Mouse (Mus musculus) midbrain, postnatal 0 days (tissue): ENCODE measurements around the gene Gm10135. TPM values are rescaled to one million over a fixed set of nuclear protein-coding genes. Genes with fewer than 3 reads are reported as not detected.
A peak's percentile ranks its signal among the peaks of the same experiment; 100 is the strongest.
"Not testable (repeated sequence)": the region's sequence is repeated elsewhere in the genome, so short reads cannot be mapped to it uniquely, and the experiment has no call there.

Experiments
- ATAC-seq: fragments of 200-750 bp; cut with Nextera tagmentation; 2 replicates; pipeline ENCODE4 v1.8.0; 2017; ENCODE audit warnings: moderate number of reproducible peaks, mild to moderate bottlenecking, moderate TSS enrichment, moderate library complexity; ENCODE audit not compliant: low FRiP score
- DNase-seq: peaks from one replicate; pipeline ENCODE4 v3.0.0-alpha.2; 2015; ENCODE audit warnings: low spot score
- H3K27ac ChIP-seq: fragments of 300-500 bp; sonication (generic); 2 replicates; pipeline ENCODE4 v1.5.1; 2014; ENCODE audit warnings: low read depth, mild to moderate bottlenecking, low read length, mixed read lengths
- H3K27me3 ChIP-seq: fragments of 300-500 bp; sonication (generic); 2 replicates; pipeline ENCODE4 v1.6.1; 2014; ENCODE audit warnings: low read length, control low read depth, mixed read lengths; ENCODE audit not compliant: insufficient read depth
- H3K36me3 ChIP-seq: fragments of 300-500 bp; sonication (generic); 2 replicates; pipeline ENCODE4 v1.6.1; 2014; ENCODE audit warnings: low read length, control low read depth, mixed read lengths; ENCODE audit not compliant: insufficient read depth
- H3K4me1 ChIP-seq: fragments of 300-500 bp; sonication (generic); 2 replicates; pipeline ENCODE4 v1.6.1; 2014; ENCODE audit warnings: mild to moderate bottlenecking, control low read depth, antibody characterized with exemption, low read length, mixed read lengths; ENCODE audit not compliant: insufficient read depth
- H3K4me2 ChIP-seq: fragments of 300-500 bp; sonication (generic); 2 replicates; pipeline ENCODE4 v1.6.1; 2014; ENCODE audit warnings: low read depth, mild to moderate bottlenecking, low read length, mixed read lengths; ENCODE audit not compliant: poor library complexity, severe bottlenecking
- H3K4me3 ChIP-seq: fragments of 300-500 bp; sonication (generic); 2 replicates; pipeline ENCODE4 v1.5.1; 2014; ENCODE audit warnings: low read depth, mild to moderate bottlenecking, low read length, moderate library complexity
- H3K9ac ChIP-seq: fragments of 300-500 bp; sonication (generic); replicated peaks from 2 replicates; pipeline ENCODE4 v1.6.1; 2014; ENCODE audit warnings: mild to moderate bottlenecking, low read length, moderate library complexity, mixed read lengths; ENCODE audit not compliant: poor library complexity, severe bottlenecking
- H3K9me3 ChIP-seq: fragments of 300-500 bp; sonication (generic); 2 replicates; pipeline ENCODE4 v1.6.1; 2016; ENCODE audit warnings: low read length, control low read depth
- CTCF ChIP-seq: IDR thresholded peaks from 2 replicates; pipeline ENCODE4 v1.5.1; 2016; ENCODE audit warnings: antibody characterized with exemption, mild to moderate bottlenecking
- WGBS: fragments of 180-500 bp; shearing (Covaris S2); extraction: QIAGEN DNeasy Blood & Tissue Kit; methylation state at CpG from one replicate; pipeline ENCODE4 v1.1.7; 2014; 5-methylcytosine and 5-hydroxymethylcytosine counted together
- polyA plus RNA-seq: library from polyadenylated mRNA; unstranded; fragments of >200 nt; fragmentation: Nextera tagmentation; extraction: Ambion mirVana; gene quantifications from 2 replicates; pipeline ENCODE4 v1.2.1, GENCODE M21; 2015
- total RNA-seq: library from RNA; depleted of rRNA; stranded (reverse); fragments of >200 nt; gene quantifications from 2 replicates; pipeline ENCODE4 v1.2.3, GENCODE M21; 2014; rRNA removed

Gm10135 gene
- not detected in 2 replicates for total RNA-seq
- not detected in 2 replicates for polyA plus RNA-seq

DNA sequence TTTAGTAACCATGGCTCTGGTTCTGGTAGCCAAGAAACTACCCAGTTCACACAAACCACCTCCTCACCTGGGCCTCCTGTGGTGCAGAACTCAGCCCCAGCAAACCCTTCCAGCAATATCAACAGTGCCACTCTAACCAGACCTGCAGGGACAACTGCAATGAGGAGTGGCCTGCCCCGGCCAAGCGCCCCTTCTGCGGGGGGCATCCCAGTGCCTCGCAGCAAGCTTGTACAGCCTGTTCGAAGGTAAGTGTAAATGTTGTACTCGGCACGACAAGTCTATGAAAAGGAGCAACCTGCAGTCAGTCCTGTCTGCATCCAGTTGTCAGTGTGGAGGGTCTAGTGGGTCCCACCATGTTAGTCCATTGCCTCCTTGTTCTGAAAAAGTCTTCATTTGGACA is at the start of gene Gm10135:
Gene Gm10135 (minus strand): TSS at position 101 of the 400 bp plus-strand sequence.
- Histone ChIP-seq H3K4me1 (no peaks in the 10 kb centered on the region), H3K4me3 (no peak within 1 kb of the TSS), H3K27me3 (no peaks in the 10 kb centered on the region), H3K27ac (no peak within 1 kb of the TSS), H3K9ac (no peak within 1 kb of the TSS), H3K36me3 (peaks cover 20% of the 10 kb centered on the region; the same call in 1 of the 2 replicates), H3K4me2 (no peak within 1 kb of the TSS), H3K9me3 (no peaks in the 10 kb centered on the region)
- TF ChIP-seq CTCF = no peak
- no peak for DNase-seq
- no peak for ATAC-seq
- 96% methylated on average over 7 of the region's 7 CpGs for WGBS

DNA sequence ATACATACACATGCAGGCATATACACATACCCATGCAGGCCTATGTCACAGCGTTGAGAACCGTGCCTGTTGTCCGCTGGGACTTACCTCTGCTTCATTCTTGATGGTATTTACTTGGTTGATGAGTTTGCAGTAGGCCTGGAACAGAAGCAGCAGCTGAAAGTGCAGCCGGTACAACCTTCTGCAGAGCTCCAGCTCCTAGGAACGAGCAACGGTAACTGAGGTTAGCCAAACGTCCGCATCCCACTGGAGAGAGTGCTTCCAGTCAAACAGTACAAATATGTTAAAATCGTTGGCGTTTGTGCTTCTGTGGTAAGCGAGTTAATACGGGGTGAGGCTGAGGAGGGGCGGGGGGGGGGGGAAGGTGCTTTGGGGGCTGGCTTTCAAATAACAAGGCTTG is 49.3 kb upstream of the Gm10135 start:
- 94% methylated on average over 13 of the region's 13 CpGs for WGBS
- no peak overlapping the region for H3K9ac ChIP-seq
- DNase-seq (no peak), ATAC-seq (no peak)
- no peak overlapping the region for H3K4me2 ChIP-seq
- no peaks in the 10 kb centered on the region for H3K4me1 ChIP-seq
- no peaks in the 10 kb centered on the region for H3K27me3 ChIP-seq
- H3K4me3 ChIP-seq = no peak overlapping the region
- no peak overlapping the region for H3K27ac ChIP-seq
- H3K36me3 ChIP-seq = peaks cover 23% of the 10 kb centered on the region
- TF ChIP-seq CTCF = no peak
- H3K9me3 ChIP-seq = no peaks in the 10 kb centered on the region

DNA sequence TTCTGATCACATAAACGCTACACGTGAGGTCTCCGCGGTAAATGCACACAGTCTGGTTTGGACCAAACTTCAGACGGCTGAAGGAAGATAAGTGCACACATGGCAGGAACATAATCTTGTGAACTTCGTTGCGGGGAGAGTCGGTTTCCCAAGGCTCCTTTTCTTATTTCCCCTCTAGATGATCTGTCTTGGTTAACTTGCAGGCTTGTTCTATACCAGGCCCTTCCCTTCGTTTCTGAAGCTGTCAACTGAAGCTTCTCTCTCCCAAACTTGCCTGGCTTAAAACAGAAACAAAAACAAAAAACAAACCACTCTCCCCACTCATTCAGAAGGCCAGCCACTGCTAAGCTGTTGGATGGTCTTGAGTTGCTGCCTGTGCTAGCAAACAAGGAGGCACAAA is 40.2 kb upstream of the Gm10135 start:
- Histone ChIP-seq H3K4me2 (no peak overlapping the region), H3K36me3 (no peaks in the 10 kb centered on the region), H3K9me3 (no peaks in the 10 kb centered on the region), H3K27me3 (no peaks in the 10 kb centered on the region), H3K4me3 (no peak overlapping the region), H3K27ac (no peak overlapping the region), H3K4me1 (no peaks in the 10 kb centered on the region), H3K9ac (no peak overlapping the region)
- WGBS = 34% methylated on average over 9 of the region's 9 CpGs
- no peak for ATAC-seq
- DNase-seq = no peak
- TF ChIP-seq CTCF = no peak

DNA sequence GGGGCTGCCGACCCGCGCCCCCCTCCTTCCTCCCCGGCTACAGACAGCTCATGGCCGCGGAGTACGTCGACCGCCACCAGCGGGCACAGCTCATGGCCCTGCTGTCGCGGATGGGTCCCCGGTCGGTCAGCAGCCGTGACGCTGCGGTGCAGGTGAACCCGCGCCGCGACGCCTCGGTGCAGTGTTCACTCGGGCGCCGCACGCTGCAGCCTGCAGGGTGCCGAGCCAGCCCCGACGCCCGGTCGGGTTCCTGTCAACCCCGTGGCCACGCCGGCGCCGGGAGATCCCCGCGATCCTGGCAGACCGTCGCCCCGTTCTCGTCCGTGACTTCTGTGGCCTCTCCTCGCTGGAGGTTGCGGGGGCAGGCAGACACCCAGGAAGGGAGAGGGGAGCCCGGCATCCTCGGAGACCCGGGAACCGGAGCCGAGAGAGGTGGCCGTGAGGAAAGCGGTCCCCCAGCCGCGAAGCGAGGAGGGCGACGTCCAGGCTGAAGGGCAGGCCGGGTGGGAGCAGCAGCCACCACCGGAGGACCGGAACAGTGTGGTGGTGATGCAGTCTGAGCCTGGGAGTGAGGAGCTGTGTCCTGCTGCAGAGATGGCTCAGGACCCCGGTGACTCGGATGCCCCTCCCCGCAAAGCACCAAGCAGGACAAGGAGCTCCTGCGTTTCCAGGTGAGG is 39.2 kb upstream of the Gm10135 start:
- H3K36me3 ChIP-seq, DNase-seq: not testable (repeated sequence)
- 2% methylated on average over 27 of the region's 65 CpGs for WGBS

DNA sequence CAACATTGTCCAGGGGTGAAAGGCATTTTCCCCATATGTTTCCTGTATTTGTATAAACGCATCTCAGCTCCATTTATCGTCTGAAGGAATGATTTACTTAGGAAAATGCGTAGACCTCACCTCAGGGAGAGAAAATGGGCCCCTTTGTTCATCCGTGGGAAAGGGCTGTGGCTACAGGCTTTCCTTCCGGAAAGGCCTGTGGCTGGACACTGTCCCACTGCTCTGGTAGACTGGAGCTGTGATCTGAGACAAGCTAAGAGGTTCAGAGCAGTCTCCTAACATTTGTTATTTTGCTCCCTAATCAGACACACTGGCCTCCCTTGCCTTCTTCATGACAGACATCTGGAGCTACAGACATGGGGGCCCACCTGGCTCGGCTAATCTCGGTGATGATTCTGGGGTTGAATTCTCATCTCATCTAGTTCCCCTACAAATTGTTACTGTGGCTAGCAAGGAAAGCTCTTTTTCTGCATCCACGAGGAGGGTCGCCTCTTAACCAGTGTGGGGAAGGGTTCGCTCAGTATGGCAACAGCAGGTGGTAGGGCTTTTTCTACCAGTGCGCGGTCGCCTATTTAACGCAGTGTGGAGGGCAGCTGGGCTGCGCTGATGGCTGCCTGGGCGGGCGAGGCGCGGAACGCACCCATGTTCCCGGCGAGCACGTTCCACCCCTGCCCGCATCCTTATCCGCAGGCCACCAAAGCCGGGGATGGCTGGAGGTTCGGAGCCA is 38.5 kb upstream of the Gm10135 start:
- not testable (repeated sequence) for H3K36me3 ChIP-seq, H3K9me3 ChIP-seq, H3K4me1 ChIP-seq, H3K27ac ChIP-seq, DNase-seq, H3K9ac ChIP-seq, H3K27me3 ChIP-seq
- ATAC-seq = peak; percentile 34; the same call in 1 of the 2 replicates
- Histone ChIP-seq H3K4me2 (0 out of 2 replicates have a peak overlapping the region, but pooled peaks have one; percentile 46), H3K4me3 (peak overlapping the region; percentile 31; the same call in 1 of the 2 replicates)
- WGBS = 25% methylated on average over 24 of the region's 27 CpGs

More for the DNA sequence above, 39.2 kb upstream of the Gm10135 start:
- peak; percentile 60 for ATAC-seq
- Histone ChIP-seq H3K4me3 (peak overlapping the region; percentile 31), H3K9ac (peak overlapping the region; percentile 33; the same call in 1 of the 2 replicates), H3K4me2 (peak overlapping the region; percentile 46)
- not testable (repeated sequence) for H3K27me3 ChIP-seq, H3K4me1 ChIP-seq, H3K27ac ChIP-seq, H3K9me3 ChIP-seq

DNA sequence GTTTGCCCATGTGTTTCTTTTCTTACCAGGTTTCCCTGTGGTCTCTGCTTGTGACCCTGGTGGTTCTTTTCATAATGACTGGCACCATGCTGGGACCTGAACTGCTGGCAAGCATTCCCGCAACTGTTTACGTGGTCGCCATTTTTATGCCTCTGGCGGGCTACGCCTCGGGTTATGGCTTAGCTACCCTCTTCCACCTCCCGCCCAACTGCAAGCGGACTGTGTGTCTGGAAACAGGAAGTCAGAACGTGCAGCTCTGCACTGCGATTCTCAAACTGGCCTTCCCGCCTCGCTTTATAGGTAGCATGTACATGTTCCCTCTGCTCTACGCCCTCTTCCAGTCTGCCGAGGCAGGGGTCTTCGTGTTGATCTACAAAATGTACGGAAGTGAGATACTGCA is 37.3 kb upstream of the Gm10135 start:
- not testable (repeated sequence) for H3K36me3 ChIP-seq, H3K27me3 ChIP-seq, H3K9ac ChIP-seq, H3K27ac ChIP-seq, H3K9me3 ChIP-seq, H3K4me1 ChIP-seq, ATAC-seq, H3K4me2 ChIP-seq, DNase-seq, H3K4me3 ChIP-seq
- WGBS = 91% methylated on average over 15 of the region's 16 CpGs
